Mouse (Mus musculus) myocyte (in vitro differentiated cells): Measurements from ENCODE around the gene Hsf2.

Experiments
- CEBPB ChIP-seq: IDR thresholded peaks from 2 replicates; pipeline ENCODE4 v1.6.1; 2011; ENCODE audit warnings: mild to moderate bottlenecking, moderate library complexity; ENCODE audit not compliant: poor library complexity, insufficient read depth, severe bottlenecking
- E2F4 ChIP-seq: IDR thresholded peaks from one replicate; pipeline ENCODE4 v1.6.1; 2011; ENCODE audit warnings: mild to moderate bottlenecking, control low read depth, moderate library complexity; ENCODE audit not compliant: insufficient read depth
- MAX ChIP-seq: IDR thresholded peaks from one replicate; pipeline ENCODE4 v1.6.1; 2011; ENCODE audit warnings: low read depth, mild to moderate bottlenecking, control low read depth
- MYOD1 ChIP-seq, 3 experiments: IDR thresholded peaks; one replicate each; pipeline ENCODE4 v1.6.1; 2011; ENCODE audit warnings: control low read depth in 2 of 3, low read depth in 2 of 3, mild to moderate bottlenecking in 2 of 3, moderate library complexity in 1 of 3; ENCODE audit not compliant: insufficient read length in 2 of 3, control insufficient read depth in 1 of 3
- MYOG ChIP-seq, 3 experiments: IDR thresholded peaks; one replicate each; pipeline ENCODE4 v1.6.1; 2011; ENCODE audit warnings: control low read depth in 2 of 3, low read depth in 2 of 3, mild to moderate bottlenecking in 2 of 3; ENCODE audit not compliant: insufficient read length in 2 of 3, control insufficient read depth in 1 of 3, insufficient read depth in 1 of 3
- POLR2A ChIP-seq: IDR thresholded peaks from one replicate; pipeline ENCODE4 v1.6.1; 2011; ENCODE audit warnings: low read depth, mild to moderate bottlenecking, control low read depth, moderate library complexity; ENCODE audit not compliant: insufficient read length
- POLR2AphosphoS2 ChIP-seq: IDR thresholded peaks from one replicate; pipeline ENCODE4 v1.6.1; 2011; ENCODE audit warnings: low read depth, control low read depth; ENCODE audit not compliant: insufficient read length
- SRF ChIP-seq: IDR thresholded peaks from one replicate; pipeline ENCODE4 v1.6.1; 2011; ENCODE audit warnings: low read depth; ENCODE audit not compliant: control insufficient read depth, insufficient read length
- TCF12 ChIP-seq: IDR thresholded peaks from one replicate; pipeline ENCODE4 v1.6.1; 2011; ENCODE audit warnings: mild to moderate bottlenecking, control low read depth; ENCODE audit not compliant: poor library complexity, insufficient read depth, severe bottlenecking
- USF1 ChIP-seq: IDR thresholded peaks from one replicate; pipeline ENCODE4 v1.6.1; 2011; ENCODE audit warnings: low read depth, mild to moderate bottlenecking, control low read depth, moderate library complexity

DNA sequence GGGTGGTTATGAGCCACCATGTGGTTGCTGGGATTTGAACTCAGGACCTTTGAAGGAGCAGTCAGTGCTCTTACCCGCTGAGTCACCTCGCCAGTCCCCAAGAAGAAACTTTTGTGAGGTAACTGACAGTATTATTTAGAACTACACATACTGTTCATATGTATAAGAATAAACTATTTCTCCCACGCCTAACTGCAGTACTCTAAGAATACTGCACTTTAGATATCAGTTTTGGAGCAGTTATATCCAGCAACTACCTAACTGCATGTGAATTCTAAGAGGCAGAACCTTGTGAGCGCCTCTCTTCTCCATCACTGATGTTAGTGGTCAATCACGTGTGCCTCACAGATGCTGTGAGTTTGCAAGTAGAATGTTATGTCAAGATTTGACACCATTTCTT, 40.3 kb downstream of the Hsf2 start:
- no peak for TF ChIP-seq MAX
- no peak for TF ChIP-seq POLR2A
- no peak for TF ChIP-seq E2F4
- no peak for TF ChIP-seq MYOG (IDR thresholded peaks at IDR 0.05; ENCODE audit: control insufficient read depth in 1 of 3, insufficient read depth in 1 of 3, insufficient read length in 2 of 3, low read depth in 2 of 3)
- TF ChIP-seq CEBPB = no peak
- no peak for TF ChIP-seq USF1
- TF ChIP-seq SRF = no peak
- no peak for TF ChIP-seq TCF12
- no peak for TF ChIP-seq MYOD1 (IDR thresholded peaks at IDR 0.05; ENCODE audit: control insufficient read depth in 1 of 3, insufficient read length in 2 of 3, low read depth in 2 of 3)
- no peak for TF ChIP-seq POLR2AphosphoS2
